In genomic region chr1:161782725-161783124, GRCm38 (mm10) we compare ENCODE assay signal across 12 mouse cellular contexts.
"Had no signal": no experiment of that assay in that cellular context is flagged by ENCODE, and none has a peak within 500 bp of the region (broad histone marks: within the 10 kb centered on the region; RNA-seq: fewer than 3 reads in every experiment).

No protein-coding gene starts in this region.

- DNase-seq: retina, postnatal 1 day; right cerebral cortex, adult 18-20 months; right cerebral cortex, postnatal 14 days; right cerebral cortex, postnatal 25 days; right cerebral cortex, postnatal 4 days; spleen, adult 18-20 months; thymus, adult 18-20 months; thymus, adult 2 months; thymus, postnatal 14 days; thymus, postnatal 25 days; thymus, postnatal 36 days; thymus, postnatal 4 days had no signal
